Mouse (Mus musculus) cerebellum, adult 9-10 months (tissue): ENCODE data around the gene Tal1.

Source experiments
- DNase-seq: peaks from one replicate; pipeline ENCODE4 v3.0.0; 2022

Gene Tal1

DNA sequence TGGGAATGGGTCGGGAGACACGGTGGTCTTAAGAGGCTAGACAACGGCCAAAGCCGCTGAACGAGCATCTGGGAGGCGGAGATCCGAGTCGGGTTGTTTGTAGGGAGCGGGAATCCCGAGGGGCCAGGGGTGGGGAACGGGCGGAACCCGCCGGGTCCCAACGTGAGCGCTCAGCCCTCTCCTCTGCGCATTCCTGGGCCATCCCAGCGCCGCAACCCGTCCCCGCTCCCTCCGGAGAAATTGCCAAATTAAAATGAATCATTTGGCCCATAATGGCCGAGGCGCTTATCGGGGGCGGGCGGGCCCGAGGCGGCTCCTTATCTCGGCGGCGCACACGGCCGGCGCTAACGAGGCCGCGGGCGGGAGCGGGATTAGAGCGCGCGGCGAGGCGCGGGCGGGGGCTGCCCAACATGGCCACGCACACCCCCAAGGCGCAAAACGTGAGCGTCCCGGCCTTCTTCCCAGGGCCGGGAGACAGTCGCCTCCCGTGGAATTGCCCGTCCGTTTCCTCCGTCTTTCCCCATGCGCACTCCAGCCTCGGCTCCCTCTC, at the start of gene Tal1:
Gene Tal1 (plus strand): TSS at position 56 of the 550 bp plus-strand sequence.
- DNase-seq, result no peak

DNA sequence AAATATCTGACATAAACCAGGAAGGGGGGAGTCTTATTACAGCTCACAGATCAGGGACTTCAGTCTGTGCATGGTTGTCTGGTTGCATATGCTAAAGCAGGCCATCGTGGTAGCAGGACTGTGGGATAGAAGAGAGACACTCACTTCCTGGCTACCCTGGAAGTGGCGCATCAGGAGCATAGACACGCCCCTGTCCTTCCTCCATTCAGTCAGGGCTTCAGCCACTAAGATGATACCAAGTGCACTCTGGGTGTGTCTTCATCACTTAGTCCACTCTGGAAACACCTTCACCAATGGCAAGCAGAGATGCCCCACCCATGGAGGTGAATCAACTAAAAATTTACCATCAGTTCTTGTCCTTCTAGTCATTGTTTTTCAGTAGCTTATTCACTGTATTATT, 42.0 kb upstream of the Tal1 start:
- DNase-seq, result no peak

DNA sequence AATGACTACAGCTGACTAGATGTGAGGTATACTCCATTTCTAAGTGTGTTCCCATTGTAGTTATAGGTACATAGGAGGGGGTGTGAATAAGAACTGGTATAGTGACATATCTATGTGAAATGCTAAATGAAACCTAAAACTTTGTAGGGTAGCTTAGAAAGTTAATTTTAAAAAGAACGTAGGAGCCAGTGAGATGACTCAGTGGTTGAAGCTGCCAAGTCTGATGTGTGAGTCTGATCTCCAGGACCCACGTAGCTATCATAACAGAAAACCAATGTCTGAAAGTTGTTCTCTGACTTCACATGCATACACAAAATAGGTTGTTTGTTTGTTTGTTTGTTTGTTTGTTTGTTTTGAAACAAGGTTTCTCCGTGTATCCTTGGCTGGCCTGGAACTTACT, 36.2 kb upstream of the Tal1 start:
- no peak for DNase-seq

DNA sequence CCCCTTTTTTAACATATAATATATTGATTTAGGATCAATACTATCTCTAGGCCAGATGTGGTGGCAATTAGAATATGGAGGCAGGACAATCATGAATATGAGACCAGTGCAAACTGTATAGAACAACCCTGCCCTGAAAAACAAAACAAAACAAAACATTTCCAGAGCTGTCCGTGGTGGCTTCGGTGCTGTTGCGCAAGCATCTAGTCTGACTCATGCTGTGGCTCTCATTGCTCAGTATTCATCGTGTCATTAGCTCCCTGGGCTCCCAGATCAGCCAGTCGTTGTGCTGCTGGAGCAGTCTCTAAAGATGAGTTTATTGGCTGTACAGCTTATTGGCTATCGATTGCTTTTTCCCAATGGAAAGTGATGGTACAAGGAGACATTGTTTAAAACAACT, 21.2 kb upstream of the Tal1 start:
- no peak for DNase-seq

DNA sequence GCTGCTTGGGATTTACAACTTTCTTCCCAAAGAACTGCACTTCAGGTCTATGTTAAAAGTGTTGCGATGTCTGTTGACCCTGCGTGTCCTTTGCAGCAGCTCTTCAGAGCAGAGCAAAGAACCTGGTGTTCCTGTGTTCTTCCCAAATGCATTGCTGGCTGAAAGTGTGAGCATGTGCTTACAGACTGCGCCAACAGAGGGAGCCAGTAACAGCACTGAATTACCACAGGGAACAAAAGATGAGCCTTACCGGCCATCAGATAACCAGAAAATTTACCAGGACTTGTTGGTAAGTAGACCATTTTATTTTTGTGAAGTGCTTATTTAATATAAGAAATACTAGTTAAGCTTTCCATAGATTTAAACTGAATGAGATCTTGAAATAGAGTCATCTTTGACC, 18.0 kb upstream of the Tal1 start:
- DNase-seq, result no peak

DNA sequence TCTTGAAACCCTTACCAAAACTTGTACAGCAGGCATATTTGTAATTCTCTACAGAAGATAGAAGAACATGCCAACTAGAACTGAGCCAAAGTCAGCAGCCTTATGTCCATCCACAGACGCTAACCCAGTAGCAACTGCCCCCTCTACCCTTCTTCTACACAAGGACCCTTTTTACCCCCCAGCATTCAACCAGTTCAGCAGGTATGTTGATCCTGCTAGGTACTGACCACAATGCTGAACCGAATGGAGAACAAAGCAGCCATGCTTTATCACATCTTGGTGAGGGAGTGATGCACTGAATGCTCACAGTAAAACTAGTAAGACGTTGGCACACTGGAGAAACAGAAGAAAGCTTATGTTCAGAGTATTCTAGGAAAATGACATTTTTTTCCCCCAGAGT, 10.6 kb upstream of the Tal1 start:
- DNase-seq, result no peak

DNA sequence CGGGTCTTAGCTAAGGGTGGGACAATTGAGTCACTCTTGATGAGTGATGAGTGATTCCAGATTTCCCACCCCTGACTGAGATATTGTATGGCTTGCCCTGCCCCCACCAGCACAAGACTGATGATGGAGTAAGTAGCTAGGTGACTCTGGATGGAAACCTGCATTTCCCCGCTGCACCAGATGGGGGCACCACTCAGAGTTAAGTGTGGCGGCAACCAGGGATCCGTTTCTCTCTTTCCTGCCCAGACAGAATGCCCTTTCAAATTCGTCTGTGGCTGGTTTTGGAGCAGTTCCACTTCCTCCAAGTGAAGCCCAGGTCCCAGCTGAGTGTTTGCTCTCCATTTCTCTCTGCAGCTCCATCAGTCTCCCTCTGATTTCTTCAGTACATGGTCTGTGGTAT, 8.5 kb upstream of the Tal1 start:
- no peak for DNase-seq

DNA sequence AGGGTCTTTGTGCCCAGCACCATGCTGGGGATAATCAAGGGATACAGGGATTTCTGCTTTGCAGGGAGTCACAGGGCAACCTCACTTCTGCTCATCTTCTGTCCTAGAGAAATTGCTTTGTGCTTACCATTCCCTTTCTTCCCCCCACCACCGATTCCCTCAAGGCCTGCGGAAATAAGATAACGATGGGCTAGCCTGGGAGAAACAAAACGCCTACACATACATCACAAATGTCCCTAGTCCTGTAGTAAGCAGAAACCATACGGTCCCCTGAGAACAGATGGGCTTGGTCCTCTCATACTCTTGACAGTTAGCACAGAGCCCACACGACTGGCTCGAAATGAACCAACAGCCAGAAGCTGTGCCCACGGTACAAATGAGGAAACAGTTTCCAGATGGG, 8.0 kb upstream of the Tal1 start:
- DNase-seq, result no peak

DNA sequence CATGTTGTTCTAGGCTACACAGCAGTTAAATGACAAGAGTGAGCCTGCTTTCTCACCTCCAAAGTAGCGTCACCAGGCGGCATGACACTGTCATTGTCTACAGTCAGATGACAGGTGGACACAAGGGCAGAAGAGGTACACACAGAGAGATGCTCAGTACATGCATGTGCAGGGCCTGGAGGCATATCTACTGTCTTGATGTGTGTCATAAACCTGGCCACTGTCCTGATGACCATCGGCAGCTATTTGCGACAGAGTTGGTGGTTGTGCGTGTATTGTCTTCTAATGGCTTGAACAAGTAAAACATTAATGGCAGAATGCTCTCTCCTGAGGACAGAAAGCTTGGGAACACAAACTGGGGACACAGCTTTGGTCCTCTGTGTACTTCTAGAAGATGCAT, 5.0 kb upstream of the Tal1 start:
- DNase-seq, result no peak

DNA sequence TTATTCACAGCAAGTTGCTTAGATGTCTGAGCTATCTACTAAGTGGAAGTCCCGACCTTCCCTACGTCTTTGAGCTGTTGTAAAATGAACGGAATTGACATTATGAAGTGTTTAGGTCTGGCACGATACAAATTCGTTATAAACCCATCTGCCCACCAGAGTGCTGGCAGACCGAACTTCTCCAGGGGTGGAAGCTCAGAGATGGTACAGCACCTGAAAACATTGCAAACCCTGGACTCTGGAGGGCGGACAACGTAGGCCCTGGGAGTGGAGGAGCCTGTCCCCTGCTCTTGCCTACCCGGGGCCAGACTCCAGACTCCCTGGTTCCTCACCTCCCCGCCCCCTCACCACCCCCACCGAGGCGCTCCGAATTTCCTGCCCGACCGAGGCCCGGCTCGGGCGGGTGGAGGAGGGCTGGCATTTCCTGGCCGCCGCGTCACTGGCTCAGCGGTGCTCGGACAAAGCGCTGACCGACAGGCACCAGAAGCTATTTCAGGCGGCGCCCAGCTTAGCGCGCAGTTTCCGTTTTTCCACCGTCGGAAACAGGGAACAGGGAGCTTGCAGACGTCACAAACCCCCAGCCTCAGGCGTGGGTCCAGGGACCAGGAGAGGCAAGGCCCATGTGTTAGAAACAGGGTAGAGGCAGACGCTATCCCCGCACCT, 3.8 kb upstream of the Tal1 start:
- no peak for DNase-seq

DNA sequence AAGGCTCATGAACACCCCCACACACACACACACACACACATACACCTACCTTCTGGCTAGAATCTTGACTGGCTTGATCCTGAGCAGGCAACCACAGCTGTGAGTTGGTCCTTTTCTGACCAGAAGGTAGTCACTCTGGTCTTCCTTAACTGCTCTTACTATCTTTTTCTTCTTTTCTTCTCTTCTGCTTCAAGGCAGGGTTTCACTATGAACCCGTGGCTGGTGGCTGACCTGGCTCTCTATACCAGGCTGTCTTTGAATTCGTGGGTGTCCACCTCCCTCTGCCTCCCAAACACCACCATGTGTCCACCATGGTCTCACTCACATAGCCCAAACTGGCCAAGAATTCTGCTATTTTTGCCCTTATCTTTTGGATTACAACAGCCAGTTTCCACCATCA, 1.2 kb upstream of the Tal1 start:
- no peak for DNase-seq

DNA sequence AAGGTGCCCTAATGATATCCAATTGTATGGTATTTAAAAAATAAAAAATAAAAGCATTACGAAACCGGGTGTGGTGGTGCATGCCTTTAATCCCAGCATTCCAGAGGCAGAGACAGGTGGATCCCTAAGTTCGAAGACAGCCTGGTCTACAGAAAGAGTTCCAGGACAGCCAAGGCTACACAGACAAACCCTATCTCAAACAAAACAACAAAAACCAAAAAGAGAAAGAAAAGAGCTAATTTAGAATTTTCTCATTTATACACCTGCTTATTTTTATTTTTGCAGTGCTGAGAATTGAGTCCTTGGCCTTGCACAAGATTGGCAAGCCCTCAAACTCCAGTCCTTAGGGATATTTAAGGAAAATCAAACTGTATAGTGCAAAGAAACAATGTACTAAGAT, 535 bp upstream of the Tal1 start:
- no peak for DNase-seq

DNA sequence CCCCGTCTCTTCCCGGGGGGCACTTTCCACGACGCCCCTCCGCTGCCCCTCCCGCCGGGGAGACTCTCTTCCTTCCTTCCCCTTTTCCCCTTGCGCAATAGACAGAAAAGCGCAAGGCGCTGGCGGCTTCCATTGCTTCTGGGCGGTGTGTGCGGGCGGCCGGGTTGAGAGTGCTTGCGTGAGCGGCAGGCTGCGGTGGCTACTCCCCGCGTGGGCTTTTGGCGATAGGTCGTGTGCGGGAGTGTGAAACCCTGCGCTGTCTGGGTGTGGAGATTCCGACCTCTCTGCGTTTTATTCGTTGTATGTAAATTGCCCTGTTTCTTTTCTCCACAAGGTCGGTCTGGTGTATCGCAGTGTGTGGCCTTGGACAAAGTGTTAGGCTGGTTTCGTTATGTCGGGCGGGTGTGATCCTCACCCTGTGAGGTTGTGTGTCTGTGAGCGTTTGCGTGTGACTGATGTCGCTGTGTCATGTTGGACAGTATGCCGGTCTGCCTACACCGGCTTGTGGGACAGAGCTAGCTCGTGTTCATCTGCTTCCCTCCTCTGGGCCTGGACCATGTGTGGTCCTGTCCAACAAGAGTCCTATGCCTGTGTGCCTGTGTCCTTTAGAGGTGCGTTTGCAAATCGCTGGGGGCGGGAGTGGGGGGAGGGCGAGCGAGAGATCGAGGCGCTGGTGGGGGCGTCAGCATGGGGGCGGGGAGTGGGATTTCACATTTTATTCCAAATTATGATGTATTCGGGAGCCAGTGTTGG, 871 bp downstream of the Tal1 start:
- DNase-seq, result peak; percentile 29

DNA sequence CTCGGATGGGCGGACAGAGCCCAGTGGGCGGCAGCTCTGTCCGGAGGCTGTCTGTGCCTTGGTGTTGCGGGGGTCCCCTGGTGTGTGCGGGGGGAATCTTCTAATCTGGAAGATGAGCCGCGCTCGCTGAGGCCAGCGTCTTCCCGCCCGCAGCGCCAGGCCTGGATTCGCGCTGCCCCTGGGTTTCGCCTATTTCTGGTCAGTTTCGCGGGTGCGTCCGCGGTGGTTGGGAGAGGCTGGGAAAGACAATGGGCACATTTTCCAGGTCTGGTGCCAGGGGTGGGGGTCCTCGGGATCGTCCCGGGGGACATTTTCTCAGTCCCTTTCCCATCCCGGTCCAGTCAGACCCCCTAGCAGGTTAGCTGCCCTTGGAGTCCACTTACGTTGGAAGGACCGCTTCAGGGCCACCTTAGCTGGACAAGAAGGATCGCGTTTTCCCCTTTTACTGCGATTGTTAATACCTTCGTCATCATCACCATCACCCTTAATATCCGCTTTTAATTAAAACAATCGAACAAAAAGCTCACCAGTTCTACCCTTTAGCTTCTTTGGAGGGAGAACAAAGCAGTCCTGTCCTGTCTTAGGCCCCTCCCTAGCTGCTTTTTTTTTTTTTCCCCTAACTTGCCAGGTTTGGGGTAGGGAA, 1.6 kb downstream of the Tal1 start:
- no peak for DNase-seq

DNA sequence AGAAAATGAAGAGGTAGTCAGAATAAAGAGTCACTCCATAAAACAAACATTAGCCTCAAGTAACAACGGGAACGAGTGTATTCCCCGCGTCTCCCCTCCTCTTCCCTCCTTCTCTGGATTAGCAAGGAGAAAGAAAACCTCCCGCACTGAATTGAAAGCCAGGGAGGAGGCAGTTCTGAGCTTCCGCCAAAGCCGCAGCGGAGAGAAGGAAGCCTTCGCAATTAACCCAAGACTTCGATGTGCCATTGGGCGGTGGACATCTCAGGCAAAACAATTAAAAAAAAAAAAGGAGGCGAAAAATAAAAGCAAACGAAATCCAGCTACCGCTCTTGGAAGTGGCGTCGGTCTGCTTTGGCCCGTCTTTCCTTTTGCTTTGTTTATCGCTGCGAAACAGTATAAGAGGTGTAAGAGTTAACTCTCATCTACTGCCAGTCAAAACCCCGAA, 2.1 kb downstream of the Tal1 start:
- DNase-seq, result no peak

DNA sequence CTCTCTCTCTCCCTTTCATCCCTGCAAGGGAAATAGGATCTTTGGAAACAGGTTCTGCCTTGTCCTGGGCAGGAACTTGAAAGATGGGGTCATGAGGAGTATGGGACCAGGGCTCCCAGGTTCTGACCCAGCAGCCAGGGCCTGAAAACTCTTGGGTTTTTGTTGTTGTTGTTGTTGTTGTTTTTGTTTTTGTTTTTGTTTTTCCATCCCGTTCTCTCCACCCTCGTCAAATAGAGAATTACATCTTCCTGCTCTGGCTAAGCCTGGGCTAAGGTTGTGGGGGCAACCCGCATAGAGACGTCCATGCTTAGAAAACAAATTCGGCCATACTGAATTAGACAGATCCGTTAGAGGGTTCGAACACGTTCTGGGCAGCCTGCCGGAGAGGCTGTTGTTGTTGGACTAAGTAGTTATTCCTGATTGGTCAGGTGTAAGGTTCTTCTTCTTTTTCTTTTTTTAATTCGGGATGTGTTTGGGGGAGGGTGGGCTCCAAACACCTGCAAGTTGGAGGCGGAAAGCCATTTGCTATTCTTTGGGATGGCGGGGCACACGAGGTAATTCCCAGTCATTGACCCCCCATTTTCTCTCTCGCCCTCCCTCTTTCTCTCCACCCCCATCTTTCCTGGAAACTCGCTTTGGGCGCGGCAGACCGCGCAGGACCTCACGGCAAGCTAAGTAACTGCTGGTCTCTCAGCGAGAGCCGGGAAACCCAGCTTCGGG, 2.8 kb downstream of the Tal1 start:
- no peak for DNase-seq

DNA sequence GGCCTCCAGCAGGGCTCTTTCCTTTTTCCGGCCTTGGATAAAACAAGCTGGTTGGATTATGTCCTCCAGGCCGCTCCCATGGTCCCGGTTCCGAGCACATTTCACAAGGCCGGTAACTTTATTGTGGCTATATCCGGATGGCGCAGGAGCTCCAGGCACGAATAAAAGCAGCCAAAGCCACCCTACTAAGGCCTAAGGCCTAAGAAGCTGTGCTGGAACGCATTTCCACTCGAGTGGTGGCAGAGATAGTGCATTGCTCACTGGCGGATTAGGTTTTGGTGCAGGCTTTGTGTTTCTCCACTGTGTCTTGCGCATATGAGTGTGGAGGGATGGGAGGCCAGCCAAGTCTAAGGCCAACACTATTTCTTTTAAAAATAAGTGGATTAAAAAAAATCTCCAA, 3.6 kb downstream of the Tal1 start:
- no peak for DNase-seq

DNA sequence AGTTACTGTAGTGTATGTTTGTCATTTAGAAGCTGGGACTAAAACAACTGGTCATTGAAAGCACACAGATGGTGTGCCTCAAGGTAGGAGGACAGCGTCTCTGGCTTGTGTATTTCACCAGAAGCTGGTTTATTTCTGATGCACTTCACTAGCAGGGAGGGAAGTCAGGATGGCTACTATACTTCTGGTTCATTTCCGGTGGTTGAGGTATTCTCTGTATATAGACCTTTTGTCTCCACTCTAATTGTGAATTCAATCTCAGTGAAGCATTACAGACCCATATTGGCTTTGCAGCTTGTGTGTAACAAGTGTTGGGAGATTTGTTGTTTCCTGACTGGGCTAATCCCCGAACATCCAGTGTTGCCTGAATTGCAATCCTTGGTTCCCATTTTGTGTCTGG, 4.5 kb downstream of the Tal1 start:
- DNase-seq, result no peak

DNA sequence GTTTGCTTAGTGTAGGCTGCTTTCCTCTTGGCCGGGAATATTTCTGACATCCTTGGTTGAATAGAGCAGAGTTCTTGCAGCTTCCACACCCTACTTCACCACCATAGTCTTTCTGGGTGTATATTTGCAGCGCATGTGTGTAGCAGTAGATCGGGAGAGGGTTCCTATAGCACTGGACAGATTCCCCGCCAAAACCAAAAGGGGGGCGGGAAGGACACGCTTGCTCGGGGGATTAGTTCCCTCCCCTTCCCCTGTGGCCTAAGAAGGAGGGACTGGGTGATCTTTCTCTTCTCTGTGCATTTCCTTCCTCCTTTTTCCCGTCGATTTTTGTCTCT, 6.3 kb downstream of the Tal1 start:
- no peak for DNase-seq

DNA sequence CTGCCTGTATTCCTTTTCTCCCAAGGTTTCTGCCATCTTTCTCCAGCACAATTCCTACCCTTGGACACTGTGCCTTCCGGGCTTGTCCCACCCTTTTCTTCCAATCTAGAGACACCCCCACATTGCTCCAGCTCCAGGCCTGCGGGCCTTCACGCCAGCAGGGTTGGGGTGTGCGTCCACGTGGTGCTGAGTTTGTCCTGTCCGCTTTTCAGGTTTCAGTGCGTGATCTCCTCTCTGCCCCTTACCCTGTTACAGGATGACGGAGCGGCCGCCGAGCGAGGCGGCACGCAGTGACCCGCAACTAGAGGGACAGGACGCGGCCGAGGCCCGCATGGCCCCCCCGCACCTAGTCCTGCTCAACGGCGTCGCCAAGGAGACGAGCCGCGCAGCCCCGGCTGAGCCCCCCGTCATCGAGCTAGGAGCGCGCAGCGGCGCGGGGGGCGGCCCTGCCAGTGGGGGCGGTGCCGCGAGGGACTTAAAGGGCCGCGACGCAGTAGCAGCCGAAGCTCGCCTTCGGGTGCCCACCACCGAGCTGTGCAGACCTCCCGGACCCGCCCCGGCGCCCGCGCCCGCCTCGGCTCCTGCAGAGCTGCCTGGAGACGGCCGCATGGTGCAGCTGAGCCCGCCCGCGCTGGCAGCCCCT, 6.8 kb downstream of the Tal1 start:
- DNase-seq, result no peak

DNA sequence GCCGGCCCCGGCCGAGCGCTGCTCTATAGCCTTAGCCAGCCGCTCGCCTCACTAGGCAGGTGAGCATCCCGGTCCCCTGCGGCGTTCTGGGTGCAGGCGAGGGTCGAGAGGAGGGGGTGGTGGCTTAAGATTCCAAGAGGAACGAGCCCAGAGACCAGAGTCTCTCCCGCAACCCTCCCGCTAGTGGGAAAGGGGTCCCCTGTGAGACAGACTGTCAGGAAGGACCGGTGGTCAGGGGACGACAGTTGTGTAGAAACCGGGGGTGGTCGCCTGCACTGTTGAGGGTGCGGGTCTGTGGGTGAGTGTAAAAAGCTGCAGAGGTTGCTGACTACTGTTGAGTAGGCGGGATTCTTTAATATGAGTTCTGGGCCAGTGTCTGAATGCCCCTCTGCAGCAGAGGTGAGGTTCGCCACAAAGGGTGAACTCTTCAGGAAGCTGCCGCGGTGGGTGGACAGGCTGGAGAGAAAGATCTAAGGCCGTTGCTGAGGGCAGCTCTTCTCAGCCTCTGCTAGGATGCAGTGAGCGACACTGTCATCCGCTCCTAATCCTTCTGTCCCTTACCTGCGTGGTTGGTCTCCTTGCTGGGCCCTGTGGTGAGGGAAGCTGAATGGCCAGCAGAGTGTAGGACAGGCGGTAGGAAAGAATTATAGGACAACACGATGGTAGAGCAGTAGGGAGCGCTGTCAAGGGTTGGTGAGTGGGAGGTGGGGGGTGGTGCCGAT, 7.5 kb downstream of the Tal1 start:
- no peak for DNase-seq

DNA sequence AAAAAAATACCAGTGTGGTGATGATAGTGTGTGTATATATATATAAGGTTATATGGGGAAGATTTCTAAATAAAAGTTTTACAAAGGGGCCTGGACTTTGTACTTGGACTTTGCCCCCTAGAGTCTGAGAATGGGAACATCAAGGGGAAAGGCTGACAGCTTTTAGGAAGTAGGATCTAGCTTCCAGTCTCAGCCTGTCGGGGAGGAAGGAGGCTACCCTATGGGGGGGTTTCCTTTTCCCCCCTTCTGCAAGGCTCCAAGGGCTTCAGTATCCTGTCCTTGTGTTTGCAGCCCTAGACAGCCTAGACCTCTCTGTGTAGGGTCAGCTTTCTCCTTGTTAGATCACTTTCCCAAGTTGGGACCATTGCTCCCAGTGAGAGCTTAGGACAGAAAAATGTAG, 15.4 kb downstream of the Tal1 start:
- no peak for DNase-seq
